Mouse (Mus musculus) CH12.LX (cell line): ENCODE data around the gene Lrrc61. TPM values are rescaled to one million over a fixed set of nuclear protein-coding genes. Genes with fewer than 3 reads are reported as not detected.
A peak's percentile ranks its signal among the peaks of the same experiment; 100 is the strongest.

Experiments
- DNase-seq: peaks from one replicate; pipeline ENCODE4 v3.0.0-alpha.2; 2013; ENCODE audit errors: extremely low read depth
- H3K27ac ChIP-seq: 2 replicates; pipeline ENCODE4 v1.5.1; 2012; ENCODE audit warnings: low read depth, mild to moderate bottlenecking, control low read depth, moderate library complexity; ENCODE audit not compliant: insufficient read depth
- H3K27me3 ChIP-seq: replicated peaks from 2 replicates; pipeline ENCODE3; 2012; ENCODE audit warnings: inconsistent platforms
- H3K36me3 ChIP-seq, 2 experiments: replicated peaks in 1 of 2; 2 replicates each; pipeline versions ENCODE3 to v1.6.1; 2012; ENCODE audit warnings: inconsistent platforms in 1 of 2, low read length in 1 of 2, mild to moderate bottlenecking in 1 of 2, mixed read lengths in 1 of 2, moderate library complexity in 1 of 2; ENCODE audit not compliant: control insufficient read depth in 1 of 2, insufficient read depth in 1 of 2
- H3K4me1 ChIP-seq, 2 experiments: 2 replicates each; pipeline ENCODE4 v1.6.1; 2012; ENCODE audit warnings: inconsistent platforms in 1 of 2, moderate library complexity in 1 of 2; ENCODE audit not compliant: insufficient read depth in 2 of 2, control insufficient read depth in 1 of 2
- H3K4me2 ChIP-seq: 2 replicates; pipeline ENCODE4 v1.6.1; 2012; ENCODE audit warnings: low read depth, mild to moderate bottlenecking, control low read depth; ENCODE audit not compliant: poor library complexity, insufficient read depth, severe bottlenecking
- H3K4me3 ChIP-seq, 3 experiments: fragments of 150-350 bp in 1 of 3; sonication (generic) in 1 of 3; replicated peaks in 1 of 3; 2 replicates each; pipeline versions ENCODE3 to v1.5.1; 2011 to 2012; ENCODE audit warnings: low read depth in 2 of 3, low read length in 2 of 3, mild to moderate bottlenecking in 2 of 3, moderate library complexity in 2 of 3, control low read depth in 1 of 3, improper control_type of control experiment in 1 of 3, inconsistent platforms in 1 of 3, mixed read lengths in 1 of 3; ENCODE audit not compliant: poor library complexity in 1 of 3
- H3K79me2 ChIP-seq: replicated peaks from 2 replicates; pipeline ENCODE4 v1.6.1; 2012; ENCODE audit warnings: mild to moderate bottlenecking, moderate library complexity; ENCODE audit not compliant: control insufficient read depth, poor library complexity, insufficient read depth, severe bottlenecking; ENCODE audit errors: extremely low read depth
- H3K9ac ChIP-seq: 2 replicates; pipeline ENCODE4 v1.6.1; 2012; ENCODE audit warnings: low read depth, mild to moderate bottlenecking, control low read depth, moderate library complexity; ENCODE audit not compliant: insufficient read depth
- H3K9me3 ChIP-seq: replicated peaks from 2 replicates; pipeline ENCODE3; 2012; ENCODE audit warnings: low read length, inconsistent platforms, mixed read lengths
- CHD1 ChIP-seq: IDR thresholded peaks from 2 replicates; pipeline ENCODE4 v1.6.1; 2012; ENCODE audit warnings: low read depth, low read length, improper control_type of control experiment, inconsistent platforms
- CTCF ChIP-seq, 2 experiments: IDR thresholded peaks in 1 of 2; conservative IDR thresholded peaks in 1 of 2; 2 replicates each; pipeline ENCODE4 v1.5.1; 2011 to 2012; ENCODE audit warnings: low read depth in 2 of 2, low read length in 2 of 2, improper control_type of control experiment in 1 of 2, inconsistent platforms in 1 of 2, mild to moderate bottlenecking in 1 of 2, moderate library complexity in 1 of 2
- ELF1 ChIP-seq: IDR thresholded peaks from 2 replicates; pipeline ENCODE4 v1.6.1; 2014; ENCODE audit warnings: low read depth, mild to moderate bottlenecking, inconsistent platforms, low read length, improper control_type of control experiment
- EP300 ChIP-seq: IDR thresholded peaks from 2 replicates; pipeline ENCODE4 v1.6.1; 2011; ENCODE audit warnings: low read length, improper control_type of control experiment
- GABPA ChIP-seq: IDR thresholded peaks from 2 replicates; pipeline ENCODE4 v1.6.1; 2012; ENCODE audit warnings: low read depth, low read length, improper control_type of control experiment, inconsistent platforms; ENCODE audit not compliant: insufficient replicate concordance
- HCFC1 ChIP-seq: IDR thresholded peaks from 2 replicates; pipeline ENCODE4 v1.6.1; 2012; ENCODE audit warnings: low read depth, mild to moderate bottlenecking, inconsistent platforms, low read length, improper control_type of control experiment
- IRF4 ChIP-seq: IDR thresholded peaks from 2 replicates; pipeline ENCODE4 v1.6.1; 2014; ENCODE audit warnings: low read depth, mild to moderate bottlenecking, inconsistent platforms, low read length, improper control_type of control experiment
- JUN ChIP-seq: IDR thresholded peaks from 2 replicates; pipeline ENCODE4 v1.6.1; 2011; ENCODE audit warnings: low read depth, mild to moderate bottlenecking, low read length, improper control_type of control experiment, moderate library complexity; ENCODE audit not compliant: insufficient read depth
- JUND ChIP-seq: conservative IDR thresholded peaks from 2 replicates; pipeline ENCODE4 v1.6.1; 2011; ENCODE audit warnings: low read depth, low read length, improper control_type of control experiment
- KAT2A ChIP-seq: IDR thresholded peaks from 2 replicates; pipeline ENCODE4 v1.6.1; 2012; ENCODE audit warnings: low read length, improper control_type of control experiment, inconsistent platforms; ENCODE audit not compliant: insufficient replicate concordance
- MAX ChIP-seq: IDR thresholded peaks from 2 replicates; pipeline ENCODE4 v1.6.1; 2011; ENCODE audit warnings: low read length, improper control_type of control experiment
- MEF2A ChIP-seq: IDR thresholded peaks from 2 replicates; pipeline ENCODE4 v1.6.1; 2014; ENCODE audit warnings: low read depth, mild to moderate bottlenecking, inconsistent platforms, low read length, improper control_type of control experiment, borderline replicate concordance
- SIN3A ChIP-seq: IDR thresholded peaks from 2 replicates; pipeline ENCODE4 v1.6.1; 2012; ENCODE audit warnings: low read length, improper control_type of control experiment, inconsistent platforms
- UBTF ChIP-seq: IDR thresholded peaks from 2 replicates; pipeline ENCODE4 v1.6.1; 2012; ENCODE audit warnings: low read depth, mild to moderate bottlenecking, inconsistent platforms, low read length, improper control_type of control experiment, moderate library complexity
- USF1 ChIP-seq: IDR thresholded peaks from 2 replicates; pipeline ENCODE4 v1.6.1; 2014; ENCODE audit warnings: low read depth, mild to moderate bottlenecking, inconsistent platforms, low read length, improper control_type of control experiment
- USF2 ChIP-seq: conservative IDR thresholded peaks from 2 replicates; pipeline ENCODE4 v1.6.1; 2011; ENCODE audit warnings: low read depth, low read length, improper control_type of control experiment
- ZKSCAN1 ChIP-seq: IDR thresholded peaks from 2 replicates; pipeline ENCODE4 v1.6.1; 2012; ENCODE audit warnings: low read depth, inconsistent platforms, low read length, improper control_type of control experiment, borderline replicate concordance
- ZNF384 ChIP-seq: IDR thresholded peaks from 2 replicates; pipeline ENCODE4 v1.6.1; 2012; ENCODE audit warnings: low read depth, low read length, improper control_type of control experiment, inconsistent platforms
- dilution Hi-C: fragments of 300-500 bp; cut with MboI; formaldehyde crosslinking; loops from 2 replicates; pipeline ENCODE4 v1.14.3; 2020; ENCODE audit warnings: low sequenced_read_pairs; ENCODE audit not compliant: extremely low pct_unique_long_range_greater_than_20kb, extremely low pct_ligation_motif_present
- in situ Hi-C: fragments of 300-500 bp; cut with MboI; formaldehyde crosslinking; loops from 3 replicates; pipeline ENCODE4 v1.14.3; 2019; ENCODE audit warnings: low sequenced_read_pairs, low pct_ligation_motif_present, low pct_unique_long_range_greater_than_20kb, mixed read lengths
- polyA plus RNA-seq: library from polyadenylated mRNA; unstranded; fragments of >175 nt; gene quantifications from 2 replicates; pipeline ENCODE4 v1.2.1, GENCODE M21; 2012; ENCODE audit warnings: low read depth; ENCODE audit not compliant: insufficient read length
- total RNA-seq, 2 experiments: library from RNA; depleted of rRNA; stranded (reverse); fragments of 300-350 nt in 1 of 2; fragments of >200 nt in 1 of 2; gene quantifications; 2 replicates each; pipeline ENCODE4 v1.2.3; 2012 to 2014

The Lrrc61 gene
- total and polyA plus RNA-seq, 3 experiments = 5.6 to 14.2 (median 13.7) TPM

DNA sequence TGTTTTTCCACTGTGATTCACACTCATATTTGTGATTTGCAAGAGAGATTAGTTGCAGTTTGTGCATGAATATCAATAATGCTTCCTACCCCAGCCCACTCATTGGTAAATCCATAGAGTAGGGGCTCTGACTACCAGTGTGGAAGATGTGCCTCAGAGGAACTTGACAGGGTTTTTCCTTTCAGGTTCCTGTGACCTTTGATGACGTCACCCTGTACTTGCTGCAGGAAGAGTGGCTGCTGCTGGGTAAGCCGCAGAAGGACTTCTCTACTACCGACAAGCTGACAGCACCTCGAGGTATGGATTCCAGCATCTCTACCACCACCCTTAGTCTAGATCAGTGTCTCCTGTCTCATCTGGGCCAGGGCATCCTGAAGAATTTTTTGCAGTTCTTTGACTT, 46.5 kb upstream of the Lrrc61 start:
- Histone ChIP-seq H3K9me3 (no peaks in the 10 kb centered on the region), H3K4me3 (no peak overlapping the region), H3K36me3 (peaks cover 10 to 50% of the 10 kb centered on the region in 2 experiments), H3K4me2 (no peak overlapping the region), H3K27ac (no peak overlapping the region), H3K4me1 (peaks cover 4 to 44% of the 10 kb centered on the region in 2 experiments), H3K79me2 (no peaks in the 10 kb centered on the region), H3K27me3 (no peaks in the 10 kb centered on the region), H3K9ac (no peak overlapping the region)
- in situ Hi-C loops = no loop called here
- DNase-seq = peak; percentile 47
- dilution Hi-C loops = no loop called here
- TF ChIP-seq MEF2A (no peak), JUND (peak; percentile 64), CTCF (conservative IDR thresholded peaks at IDR 0.05 in 1 of 2, IDR thresholded peaks at IDR 0.05 in 1 of 2; ENCODE audit: low read depth in 2 of 2, low read length in 2 of 2) (no peak), USF2 (no peak), UBTF (no peak), MAX (no peak), CHD1 (no peak), ZNF384 (no peak), ZKSCAN1 (no peak), SIN3A (no peak), KAT2A (no peak), IRF4 (no peak), GABPA (no peak), EP300 (peak; percentile 32; the same call in 1 of the 2 replicates), JUN (peak; percentile 39; the same call in 1 of the 2 replicates)

DNA sequence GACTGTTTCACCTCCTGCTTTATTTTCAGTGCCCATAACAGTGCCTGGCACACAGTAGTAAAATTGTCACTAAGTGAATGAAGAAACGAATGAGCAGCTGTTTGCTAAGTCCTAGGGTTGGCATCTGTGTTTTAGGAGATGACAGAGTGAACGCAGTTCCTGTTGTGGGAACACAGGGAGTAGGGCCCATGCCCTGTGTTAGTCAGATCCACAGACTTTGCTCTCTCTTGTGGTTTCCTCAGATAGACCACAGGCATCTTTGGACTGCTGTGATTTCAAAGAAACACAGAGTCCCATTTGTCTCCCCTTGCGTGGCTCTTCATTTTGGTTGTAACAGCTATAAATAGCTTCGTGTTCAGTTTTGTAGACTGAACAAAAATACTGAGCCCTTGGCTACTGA, 44.2 kb upstream of the Lrrc61 start:
- no peak for TF ChIP-seq HCFC1
- no peak for TF ChIP-seq GABPA
- no peak for TF ChIP-seq USF1
- TF ChIP-seq MEF2A = no peak
- TF ChIP-seq ELF1 = no peak
- TF ChIP-seq, all 38 proteins: peak for 0
- Histone ChIP-seq H3K9me3 (no peaks in the 10 kb centered on the region), H3K36me3 (peaks cover 12 to 74% of the 10 kb centered on the region in 2 experiments), H3K4me3 (no peak overlapping the region), H3K27me3 (no peaks in the 10 kb centered on the region), H3K79me2 (no peaks in the 10 kb centered on the region), H3K27ac (no peak overlapping the region), H3K4me1 (peaks cover 4 to 40% of the 10 kb centered on the region in 2 experiments), H3K9ac (no peak overlapping the region), H3K4me2 (no peak overlapping the region)
- dilution Hi-C loops (no loop called here), in situ Hi-C loops (no loop called here)
- no peak for DNase-seq
